Mouse (Mus musculus) spleen, adult 2 months (tissue): ENCODE data around the gene Syt1. TPM values are rescaled to one million over a fixed set of nuclear protein-coding genes. Genes with fewer than 3 reads are reported as not detected.

ENCODE experiments used
- DNase-seq, 2 experiments: peaks; one replicate each; pipeline versions ENCODE4 v3.0.0 to v3.0.0-alpha.2; 2012 to 2021; ENCODE audit warnings: low spot score in 2 of 2, low read depth in 1 of 2
- H3K27ac ChIP-seq: fragments of 200-500 bp; 2 replicates; pipeline ENCODE4 v1.5.1; 2012; ENCODE audit warnings: low read length, inconsistent platforms; ENCODE audit not compliant: insufficient read depth
- H3K27me3 ChIP-seq: fragments of 200-500 bp; 2 replicates; pipeline ENCODE4 v1.6.1; 2012; ENCODE audit warnings: mild to moderate bottlenecking, moderate library complexity, low read length, inconsistent platforms; ENCODE audit not compliant: control insufficient read depth, insufficient read depth
- H3K36me3 ChIP-seq: fragments of 200-500 bp; 2 replicates; pipeline ENCODE4 v1.6.1; 2012; ENCODE audit warnings: mild to moderate bottlenecking, low read length, inconsistent platforms; ENCODE audit not compliant: control insufficient read depth, insufficient read depth
- H3K4me1 ChIP-seq: fragments of 200-500 bp; 2 replicates; pipeline ENCODE4 v1.6.1; 2011; ENCODE audit warnings: inconsistent platforms; ENCODE audit not compliant: control insufficient read depth, insufficient read depth, insufficient read length
- H3K4me3 ChIP-seq: fragments of 200-500 bp; 2 replicates; pipeline ENCODE4 v1.5.1; 2011; ENCODE audit warnings: mild to moderate bottlenecking, inconsistent platforms; ENCODE audit not compliant: insufficient read depth, insufficient read length; ENCODE audit errors: extremely low read depth
- CTCF ChIP-seq: fragments of 200-500 bp; IDR thresholded peaks from 2 replicates; pipeline ENCODE4 v1.5.1; 2011; ENCODE audit warnings: mild to moderate bottlenecking, inconsistent platforms; ENCODE audit not compliant: insufficient read depth, insufficient read length, insufficient replicate concordance; ENCODE audit errors: extremely low read depth
- POLR2A ChIP-seq: fragments of 200-500 bp; IDR thresholded peaks from 2 replicates; pipeline ENCODE4 v1.6.1; 2011; ENCODE audit warnings: low read depth, low read length, inconsistent platforms
- WGBS: fragments of 180-500 bp; shearing (Covaris S2); methylation state at CpG from one replicate; pipeline ENCODE4 v1.1.7; 2018; 5-methylcytosine and 5-hydroxymethylcytosine counted together
- polyA plus RNA-seq: library from polyadenylated mRNA; depleted of rRNA; stranded (reverse); fragments of >200 nt; gene quantifications from 2 replicates; pipeline ENCODE4 v1.2.3, GENCODE M21; 2012; rRNA removed

The Syt1 gene
- polyA plus RNA-seq: 0.34 and 0.44 TPM in 2 replicates

DNA sequence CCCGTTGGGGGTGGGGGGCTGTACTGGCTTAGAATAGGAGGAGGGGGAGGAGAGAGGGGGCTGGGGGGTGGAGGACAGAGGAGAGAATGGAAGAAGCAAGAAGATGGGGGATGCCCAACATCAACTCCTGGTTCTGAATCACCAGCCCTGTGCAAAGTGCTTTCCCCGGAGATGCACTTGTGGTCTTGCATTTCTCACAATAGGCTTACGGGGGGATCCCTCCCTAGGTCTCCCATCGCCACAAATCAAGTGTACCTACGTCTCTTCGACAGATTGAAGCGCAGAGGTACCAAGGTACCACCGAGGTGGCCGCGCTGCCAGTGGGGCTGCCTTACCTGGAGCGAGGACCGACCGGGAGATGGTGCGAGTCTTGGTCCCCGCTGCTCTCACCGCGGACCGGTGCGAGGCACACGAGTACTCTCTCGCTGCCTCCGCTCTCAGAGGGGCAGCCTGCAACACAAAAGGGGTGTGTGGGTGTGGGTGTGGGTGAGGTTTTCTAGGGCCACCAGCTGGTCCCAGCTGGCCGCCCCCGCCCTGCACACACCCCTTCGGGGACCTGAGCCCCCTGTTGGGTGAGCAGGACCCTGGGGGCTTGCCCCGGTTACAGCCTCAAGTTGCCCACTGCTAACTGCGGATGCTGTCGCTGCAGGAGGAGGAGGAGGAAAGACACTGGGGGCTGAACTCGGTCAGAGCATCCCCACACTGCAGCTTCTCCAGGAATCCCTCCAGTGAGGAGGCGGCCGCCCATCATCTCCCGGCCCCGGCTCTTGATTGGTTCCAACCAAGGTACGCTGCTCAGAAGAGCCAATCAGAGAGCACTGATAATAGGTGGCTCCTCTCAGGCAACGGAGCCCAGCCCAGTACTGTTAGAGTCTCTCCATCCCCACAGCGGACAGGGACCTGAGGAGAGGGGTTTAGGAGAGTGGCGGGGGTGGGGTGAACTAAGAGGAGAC is at the start of gene Syt1:
TSS of gene Syt1 (minus strand) at position 742 of the 953 bp plus-strand sequence.
- H3K27me3 ChIP-seq: no peaks in the 10 kb centered on the region
- DNase-seq: no peak
- no peaks in the 10 kb centered on the region for H3K36me3 ChIP-seq
- no peaks in the 10 kb centered on the region for H3K4me1 ChIP-seq
- TF ChIP-seq POLR2A: no peak
- WGBS: 8% methylated on average over 37 of the region's 37 CpGs
- no peak within 1 kb of the TSS for H3K27ac ChIP-seq
- no peak within 1 kb of the TSS for H3K4me3 ChIP-seq

GRCm38 (mm10) chr10:109056500-109056899 is 45.7 kb upstream of the Syt1 start:
- H3K4me1 ChIP-seq: no peaks in the 10 kb centered on the region
- DNase-seq: no peak
- H3K4me3 ChIP-seq: no peak overlapping the region
- H3K27ac ChIP-seq: no peak overlapping the region
- 82% methylated on average over 6 of the region's 6 CpGs for WGBS
- TF ChIP-seq CTCF (no peak), POLR2A (no peak)
- H3K27me3 ChIP-seq: no peaks in the 10 kb centered on the region
- H3K36me3 ChIP-seq: no peaks in the 10 kb centered on the region

- H3K27ac ChIP-seq: no peak overlapping the region
- H3K4me1 ChIP-seq: no peaks in the 10 kb centered on the region
- H3K4me3 ChIP-seq: no peak overlapping the region
- DNase-seq: no peak
- no peak for TF ChIP-seq CTCF
- no peak for TF ChIP-seq POLR2A
- 71% methylated on average over 5 of the region's 5 CpGs for whole genome bisulfite sequencing
- H3K27me3 ChIP-seq: no peaks in the 10 kb centered on the region
- no peaks in the 10 kb centered on the region for H3K36me3 ChIP-seq
Measured at GRCm38 (mm10) chr10:109047537-109047936, 36.8 kb upstream of the Syt1 start.

- no peak for TF ChIP-seq CTCF
- TF ChIP-seq POLR2A: no peak
- Histone ChIP-seq H3K4me3 (no peak overlapping the region), H3K4me1 (no peaks in the 10 kb centered on the region), H3K27ac (no peak overlapping the region), H3K27me3 (no peaks in the 10 kb centered on the region), H3K36me3 (no peaks in the 10 kb centered on the region)
- DNase-seq: no peak
- 79% methylated on average over 2 of the region's 2 CpGs for WGBS
Measured at GRCm38 (mm10) chr10:109046988-109047387, 36.2 kb upstream of the Syt1 start.

GRCm38 (mm10) chr10:109011226-109012165 is 714 bp upstream of the Syt1 start:
- Histone ChIP-seq H3K36me3 (no peaks in the 10 kb centered on the region), H3K27ac (no peak overlapping the region), H3K4me3 (no peak overlapping the region), H3K4me1 (no peaks in the 10 kb centered on the region), H3K27me3 (no peaks in the 10 kb centered on the region)
- WGBS: 6% methylated on average over 26 of the region's 29 CpGs
- DNase-seq: no peak
- TF ChIP-seq POLR2A (no peak), CTCF (no peak)

DNA sequence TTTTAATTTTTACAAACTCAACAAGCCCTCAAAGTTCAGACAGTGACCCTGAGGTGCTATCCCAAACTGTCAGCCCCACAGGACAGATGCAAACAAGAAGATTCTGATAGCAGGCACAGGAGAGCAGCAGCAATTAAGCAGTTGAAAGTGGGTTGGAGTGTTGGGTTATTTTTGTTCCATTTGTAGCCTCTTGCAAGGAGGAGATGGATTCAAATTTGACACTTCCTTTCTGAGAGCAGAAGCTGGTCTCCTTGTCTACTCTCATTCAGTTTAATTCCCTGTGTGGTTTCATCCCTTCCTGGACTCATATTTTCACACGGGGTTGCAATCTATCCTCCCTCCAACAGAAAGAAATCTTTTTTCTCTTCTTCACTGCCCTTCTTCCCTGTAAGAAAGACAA is 951 bp downstream of the Syt1 start:
- Histone ChIP-seq H3K27me3 (no peaks in the 10 kb centered on the region), H3K4me3 (no peak overlapping the region), H3K27ac (no peak overlapping the region), H3K36me3 (no peaks in the 10 kb centered on the region), H3K4me1 (no peaks in the 10 kb centered on the region)
- WGBS: 0% methylated on average over 1 of the region's 1 CpGs
- DNase-seq: no peak
- TF ChIP-seq CTCF (no peak), POLR2A (no peak)
